Mouse (Mus musculus) neural tube, postnatal 0 days (tissue): Measurements from ENCODE around the gene Epha4. TPM values are rescaled to one million over a fixed set of nuclear protein-coding genes. Genes with fewer than 3 reads are reported as not detected.

Experiments
- microRNA-seq: library from miRNA; unstranded; fragments of <30 nt; microRNA quantifications from one replicate; pipeline ENCODE4, GENCODE M21; 2016
- polyA plus RNA-seq: library from polyadenylated mRNA; unstranded; fragments of >200 nt; fragmentation: Nextera tagmentation; extraction: Ambion mirVana; gene quantifications from 2 replicates; pipeline ENCODE4 v1.2.1, GENCODE M21; 2015

Epha4 gene
- polyA plus RNA-seq: 30.0 and 30.1 TPM in 2 replicates

DNA sequence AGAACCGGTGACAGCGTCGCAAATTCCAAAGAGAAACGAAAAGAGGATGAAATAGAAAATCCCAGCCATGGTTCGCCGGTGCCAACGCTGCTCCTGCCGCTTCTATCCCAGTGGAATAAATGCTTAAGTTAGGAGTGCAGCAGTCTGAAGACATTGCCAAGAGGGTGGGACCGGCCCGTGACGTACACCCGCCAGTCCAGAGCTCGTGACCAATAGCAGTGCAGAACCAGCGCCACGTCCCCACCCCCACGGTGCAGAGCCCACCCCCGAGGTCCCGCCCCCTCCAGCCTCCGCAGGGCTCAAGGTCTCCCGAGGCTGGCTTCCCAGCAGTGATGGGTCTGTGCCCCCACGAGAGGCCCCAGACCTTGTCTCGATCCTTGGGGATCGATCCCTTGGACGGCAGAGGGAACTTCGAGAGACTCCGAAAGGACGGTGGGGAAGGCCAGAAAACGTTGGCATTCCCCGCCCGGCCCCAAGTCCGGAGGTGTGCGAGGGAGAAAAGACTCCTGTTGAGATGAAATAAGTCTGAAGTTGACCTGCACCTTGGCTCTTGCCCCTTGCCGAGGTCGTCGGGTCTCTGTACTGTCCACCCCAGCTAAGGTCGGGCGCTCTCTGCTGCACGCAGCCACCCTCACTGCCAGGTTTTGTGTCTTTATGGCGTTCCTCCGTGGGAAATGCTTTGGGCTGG lies at the start of gene Epha4:
TSS of gene Epha4 (minus strand) at position 126 of the 688 bp plus-strand sequence.

Small RNAs within 50 kb of the gene (microRNA-seq; reads per million reads assigned to microRNA genes)
- not detected for gene Mir6352
